Mouse (Mus musculus) lung, postnatal 25 days (tissue): ENCODE results near the gene Stambp.

Source experiments
- DNase-seq: peaks from one replicate; pipeline ENCODE4 v3.0.0; 2022; ENCODE audit warnings: low spot score

Gene Stambp

GRCm38 (mm10) chr6:83568901-83569862 lies 3.3 kb downstream of the Stambp start:
- DNase-seq, result no peak

GRCm38 (mm10) chr6:83555972-83556371 lies 16.6 kb downstream of the Stambp start:
- no peak for DNase-seq

GRCm38 (mm10) chr6:83548346-83548745 lies 24.2 kb downstream of the Stambp start:
- no peak for DNase-seq

- DNase-seq, result no peak
Measured at GRCm38 (mm10) chr6:83545778-83546177, 26.8 kb downstream of the Stambp start.

- DNase-seq, result no peak
Measured at GRCm38 (mm10) chr6:83541756-83542456, 30.6 kb downstream of the Stambp start.

- DNase-seq, result no peak
Measured at GRCm38 (mm10) chr6:83540017-83540416, 32.5 kb downstream of the Stambp start.

- no peak for DNase-seq
Measured at GRCm38 (mm10) chr6:83536795-83537059, 35.8 kb downstream of the Stambp start.

GRCm38 (mm10) chr6:83536028-83536794 lies 36.3 kb downstream of the Stambp start, which contains the start of gene Actg2:
Actg2 (minus strand) TSS chr6:83536265.
- DNase-seq, result no peak

GRCm38 (mm10) chr6:83532608-83533007 lies 39.9 kb downstream of the Stambp start:
- no peak for DNase-seq

- DNase-seq, result no peak
Measured at GRCm38 (mm10) chr6:83523194-83523593, 49.3 kb downstream of the Stambp start.

- no peak for DNase-seq
Measured at GRCm38 (mm10) chr6:83521784-83522183, 50.7 kb downstream of the Stambp start.

- no peak for DNase-seq
Measured at GRCm38 (mm10) chr6:83518637-83519036, 53.9 kb downstream of the Stambp start.

GRCm38 (mm10) chr6:83515172-83515571 lies 57.4 kb downstream of the Stambp start:
- DNase-seq, result no peak

- peak; percentile 75 for DNase-seq
Measured at GRCm38 (mm10) chr6:83512495-83512894, 60.0 kb downstream of the Stambp start.

GRCm38 (mm10) chr6:83510210-83510609 lies 62.3 kb downstream of the Stambp start:
- DNase-seq, result peak; percentile 18

- no peak for DNase-seq
Measured at GRCm38 (mm10) chr6:83509442-83509841, 63.1 kb downstream of the Stambp start.

- DNase-seq, result no peak
Measured at GRCm38 (mm10) chr6:83507168-83507546, 65.4 kb downstream of the Stambp start.

- DNase-seq, result peak; percentile 99
Measured at GRCm38 (mm10) chr6:83506258-83507167, 66.0 kb downstream of the Stambp start, which contains the start of gene Dguok. Dguok (minus strand) TSS chr6:83506969.

- no peak for DNase-seq
Measured at GRCm38 (mm10) chr6:83505554-83505953, 67.0 kb downstream of the Stambp start.

GRCm38 (mm10) chr6:83503361-83503760 lies 69.2 kb downstream of the Stambp start:
- no peak for DNase-seq

GRCm38 (mm10) chr6:83502656-83503055 lies 69.9 kb downstream of the Stambp start:
- peak; percentile 58 for DNase-seq
